Mouse (Mus musculus) stomach, adult 2 months (tissue): ENCODE data around the gene Hhip. TPM values are rescaled to one million over a fixed set of nuclear protein-coding genes. Genes with fewer than 3 reads are reported as not detected.

Source experiments
- polyA plus RNA-seq: library from polyadenylated mRNA; depleted of rRNA; stranded (reverse); fragments of >200 nt; gene quantifications from 2 replicates; pipeline ENCODE4 v1.2.3, GENCODE M21; 2012; rRNA removed

Gene Hhip
- 0.32 and 1.2 TPM in 2 replicates for polyA plus RNA-seq

GRCm38 (mm10) chr8:80057198-80058174 lies at the start of gene Hhip:
TSS of gene Hhip (minus strand) at chr8:80058006.

